Mouse (Mus musculus): Measurements from ENCODE around the gene Kif20b. TPM values are rescaled to one million over a fixed set of nuclear protein-coding genes. Genes with fewer than 3 reads are reported as not detected.

Kif20b gene
- polyA plus RNA-seq, 1 experiment from 2014 or later, result 69.7 TPM

DNA sequence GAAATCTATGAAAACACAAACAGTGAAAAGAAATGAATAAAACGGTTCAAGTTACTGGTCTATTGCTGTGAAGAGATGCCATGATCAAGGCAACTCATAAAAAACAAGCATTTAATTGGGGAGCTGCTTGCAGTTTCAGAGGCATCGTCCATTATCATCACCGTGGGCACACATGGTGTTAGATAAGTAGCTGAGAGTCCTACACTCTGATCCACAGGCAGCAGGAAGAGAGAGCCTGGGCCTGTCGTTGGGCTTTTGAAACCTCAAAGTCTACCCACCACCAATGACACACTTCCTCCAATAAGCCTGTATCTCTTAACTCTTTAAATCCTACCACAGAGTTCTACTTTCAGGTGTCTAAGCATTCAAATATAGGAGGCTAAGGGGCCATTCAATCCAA lies 27.1 kb upstream of the Kif20b start:
- ATAC-seq (ENCODE audit: low FRiP score), result no peak
- Histone ChIP-seq H3K36me3 (replicated peaks) (no peaks in the 10 kb centered on the region), H3K27ac (no peak overlapping the region), H3K4me3 (replicated peaks) (no peak overlapping the region), H3K27me3 (no peaks in the 10 kb centered on the region), H3K9me3 (no peaks in the 10 kb centered on the region), H3K9ac (no peak overlapping the region), H3K4me1 (no peaks in the 10 kb centered on the region), H3K4me2 (no peak overlapping the region)
- 89% methylated on average over 4 of the region's 4 CpGs for WGBS

DNA sequence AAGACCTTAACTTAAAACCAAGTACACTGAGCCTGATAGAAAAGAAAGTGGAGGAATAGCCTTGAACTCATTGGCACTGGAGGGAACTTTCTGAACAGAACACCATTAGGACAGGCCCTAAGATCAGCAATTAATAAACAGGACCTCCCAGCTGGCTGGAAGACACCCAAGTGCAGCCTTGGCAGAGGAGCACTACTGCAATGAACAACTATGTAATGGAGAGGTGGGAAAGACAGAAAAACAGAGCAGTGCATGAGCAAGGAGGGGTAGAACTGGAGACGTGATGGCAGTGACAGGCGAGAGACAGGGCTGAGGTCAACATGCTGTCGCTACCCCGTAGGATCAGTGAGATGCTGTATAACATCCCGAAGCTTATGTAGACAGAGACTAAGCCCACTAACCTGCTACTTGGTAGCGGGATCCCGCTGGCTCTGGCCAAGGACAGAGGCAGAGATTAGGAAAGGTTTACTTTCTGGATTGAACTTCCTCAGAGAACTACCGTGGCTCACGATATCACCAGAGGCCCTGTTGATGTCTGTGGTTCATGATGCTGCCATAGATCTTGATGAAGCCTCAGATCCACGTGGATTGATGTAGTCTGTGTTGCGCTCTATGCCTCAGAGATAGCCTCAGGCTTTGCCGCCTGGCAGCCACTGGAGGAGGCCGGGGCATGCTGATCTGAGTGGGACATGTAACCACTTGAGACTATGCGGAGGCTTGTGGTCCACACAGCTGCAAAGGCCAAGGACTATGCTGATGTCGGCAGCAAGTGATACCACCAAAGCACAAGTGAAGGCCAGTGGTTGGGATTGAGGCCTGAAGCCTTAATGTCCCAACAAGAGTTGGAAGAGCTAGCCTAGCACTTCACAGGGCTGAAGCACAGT lies 24.8 kb upstream of the Kif20b start:
- no peak overlapping the region for H3K9ac ChIP-seq
- no peak overlapping the region for H3K4me2 ChIP-seq
- H3K4me1 ChIP-seq, result no peaks in the 10 kb centered on the region
- H3K27ac ChIP-seq, result no peak overlapping the region
- H3K4me3 ChIP-seq (replicated peaks), result no peak overlapping the region
- ATAC-seq (ENCODE audit: low FRiP score), result no peak
- H3K9me3 ChIP-seq, result no peaks in the 10 kb centered on the region
- H3K27me3 ChIP-seq, result no peaks in the 10 kb centered on the region
- 92% methylated on average over 15 of the region's 15 CpGs for WGBS
- no peaks in the 10 kb centered on the region for H3K36me3 ChIP-seq (replicated peaks)

DNA sequence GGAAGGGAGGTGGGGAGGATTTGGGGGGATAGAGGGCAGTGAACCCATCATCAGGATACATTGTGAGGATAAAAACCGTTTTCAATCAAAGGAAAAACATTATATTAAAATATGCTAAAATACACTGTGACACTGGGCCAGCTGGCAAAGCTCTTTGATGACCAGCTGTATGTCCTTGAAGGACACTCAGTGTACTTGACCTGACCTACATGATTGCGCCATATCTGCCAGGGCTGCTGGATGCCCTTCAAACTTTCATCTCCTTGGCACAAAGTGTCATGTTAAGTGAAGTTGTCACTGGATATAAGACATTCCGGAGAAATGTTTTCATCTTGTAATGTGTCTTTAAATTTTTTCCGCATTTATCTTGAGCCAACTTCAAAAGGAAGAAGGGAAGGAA lies 23.2 kb upstream of the Kif20b start:
- no peak for ATAC-seq (ENCODE audit: low FRiP score)
- H3K9me3 ChIP-seq, result no peaks in the 10 kb centered on the region
- H3K4me1 ChIP-seq, result no peaks in the 10 kb centered on the region
- H3K4me2 ChIP-seq, result no peak overlapping the region
- 94% methylated on average over 4 of the region's 4 CpGs for WGBS
- H3K36me3 ChIP-seq (replicated peaks), result no peaks in the 10 kb centered on the region
- no peaks in the 10 kb centered on the region for H3K27me3 ChIP-seq
- H3K27ac ChIP-seq, result no peak overlapping the region
- no peak overlapping the region for H3K4me3 ChIP-seq (replicated peaks)
- no peak overlapping the region for H3K9ac ChIP-seq

DNA sequence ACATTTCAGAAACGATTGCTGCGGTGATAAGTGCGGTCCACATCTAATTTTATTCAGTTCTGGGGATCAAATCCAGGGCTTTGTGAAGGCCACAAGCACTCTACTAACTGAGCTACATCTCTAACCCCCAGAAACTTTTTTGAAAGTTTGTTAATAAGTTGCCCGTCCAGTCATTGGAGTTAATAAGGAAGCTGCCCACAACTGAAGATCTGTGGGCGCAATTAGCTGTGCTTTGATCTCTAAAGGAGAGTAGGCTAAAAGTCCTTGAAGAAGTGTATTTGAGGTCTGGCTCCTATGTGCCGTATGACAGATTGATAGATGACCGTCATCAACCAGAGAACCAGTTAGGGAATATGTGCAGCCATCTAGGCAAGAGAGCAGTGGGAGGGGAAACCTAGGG lies 20.9 kb upstream of the Kif20b start:
- WGBS, result 96% methylated on average over 7 of the region's 7 CpGs
- Histone ChIP-seq H3K4me2 (no peak overlapping the region), H3K4me1 (no peaks in the 10 kb centered on the region), H3K27ac (no peak overlapping the region), H3K4me3 (replicated peaks) (no peak overlapping the region), H3K9me3 (no peaks in the 10 kb centered on the region), H3K9ac (no peak overlapping the region), H3K27me3 (no peaks in the 10 kb centered on the region), H3K36me3 (replicated peaks) (no peaks in the 10 kb centered on the region)
- no peak for ATAC-seq (ENCODE audit: low FRiP score)

DNA sequence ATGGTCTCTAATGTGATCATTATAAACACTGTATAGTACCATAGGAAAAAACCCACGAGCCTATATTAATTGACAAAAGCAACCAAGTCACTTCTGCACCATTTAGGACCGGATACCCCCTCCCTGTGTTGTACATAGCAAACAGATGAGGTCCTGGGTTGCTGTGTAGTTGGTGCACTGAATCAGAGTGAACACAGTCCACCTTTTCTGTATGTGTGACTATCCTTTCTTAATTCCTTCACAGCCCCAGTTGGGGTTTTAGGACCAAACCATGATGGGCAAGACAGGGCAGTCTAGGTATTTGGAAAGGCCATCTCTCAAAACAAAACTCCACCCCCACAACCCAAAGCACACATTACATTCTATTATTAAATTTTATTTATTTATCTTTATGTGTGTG lies 20.4 kb upstream of the Kif20b start:
- no peak overlapping the region for H3K4me3 ChIP-seq (replicated peaks)
- no peak overlapping the region for H3K9ac ChIP-seq
- H3K27me3 ChIP-seq, result no peaks in the 10 kb centered on the region
- WGBS, result 79% methylated on average over 2 of the region's 2 CpGs
- H3K9me3 ChIP-seq, result no peaks in the 10 kb centered on the region
- H3K36me3 ChIP-seq (replicated peaks), result no peaks in the 10 kb centered on the region
- ATAC-seq (ENCODE audit: low FRiP score), result no peak
- no peaks in the 10 kb centered on the region for H3K4me1 ChIP-seq
- no peak overlapping the region for H3K4me2 ChIP-seq
- H3K27ac ChIP-seq, result no peak overlapping the region

DNA sequence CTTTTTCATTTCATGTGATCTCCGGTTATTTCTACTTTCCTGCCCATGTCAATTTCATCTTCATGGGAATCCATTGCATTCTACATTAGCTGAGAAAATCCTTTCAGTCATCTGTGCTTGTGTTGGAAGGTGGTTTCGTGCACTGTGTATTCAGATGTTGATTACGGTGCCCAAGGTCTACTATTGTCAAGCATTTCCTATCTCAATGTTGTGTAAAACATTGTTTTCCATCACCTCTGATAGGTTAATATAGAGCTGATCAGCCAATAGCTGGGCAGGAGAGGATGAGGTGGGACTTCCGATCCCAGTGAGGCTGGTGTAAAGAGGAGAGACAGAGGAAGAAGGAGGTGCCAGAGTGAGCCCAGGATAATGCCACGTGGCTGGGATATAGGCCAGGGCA lies 18.1 kb upstream of the Kif20b start:
- Histone ChIP-seq H3K27me3 (no peaks in the 10 kb centered on the region), H3K4me2 (no peak overlapping the region), H3K27ac (no peak overlapping the region), H3K36me3 (replicated peaks) (no peaks in the 10 kb centered on the region), H3K4me1 (no peaks in the 10 kb centered on the region), H3K4me3 (replicated peaks) (no peak overlapping the region), H3K9me3 (no peaks in the 10 kb centered on the region), H3K9ac (no peak overlapping the region)
- no peak for ATAC-seq (ENCODE audit: low FRiP score)
- WGBS, result 83% methylated on average over 5 of the region's 5 CpGs

DNA sequence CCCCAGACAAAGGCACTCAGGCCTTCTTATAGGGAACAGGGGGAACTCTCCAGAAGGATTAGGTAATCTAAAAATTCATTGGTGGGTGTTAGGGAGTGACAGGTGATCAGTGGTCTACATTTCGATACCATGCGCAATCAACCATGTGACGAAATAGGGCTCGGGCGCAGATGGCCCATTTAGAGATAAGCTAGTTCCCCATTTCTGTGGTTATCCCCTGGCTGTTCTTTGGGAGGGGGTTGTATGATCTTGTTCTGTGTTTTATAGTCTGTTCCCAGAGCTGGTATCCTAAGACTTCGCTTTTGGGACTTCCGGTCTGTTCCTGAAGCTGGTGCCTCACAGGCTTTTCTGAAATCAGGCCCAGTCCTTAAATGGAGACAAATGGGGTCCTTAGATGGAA lies 16.7 kb upstream of the Kif20b start:
- Histone ChIP-seq H3K4me2 (no peak overlapping the region), H3K4me1 (no peaks in the 10 kb centered on the region), H3K36me3 (replicated peaks) (no peaks in the 10 kb centered on the region), H3K27me3 (no peaks in the 10 kb centered on the region), H3K4me3 (replicated peaks) (no peak overlapping the region), H3K9ac (no peak overlapping the region), H3K9me3 (no peaks in the 10 kb centered on the region), H3K27ac (no peak overlapping the region)
- WGBS, result 95% methylated on average over 7 of the region's 7 CpGs
- ATAC-seq (ENCODE audit: low FRiP score), result no peak

DNA sequence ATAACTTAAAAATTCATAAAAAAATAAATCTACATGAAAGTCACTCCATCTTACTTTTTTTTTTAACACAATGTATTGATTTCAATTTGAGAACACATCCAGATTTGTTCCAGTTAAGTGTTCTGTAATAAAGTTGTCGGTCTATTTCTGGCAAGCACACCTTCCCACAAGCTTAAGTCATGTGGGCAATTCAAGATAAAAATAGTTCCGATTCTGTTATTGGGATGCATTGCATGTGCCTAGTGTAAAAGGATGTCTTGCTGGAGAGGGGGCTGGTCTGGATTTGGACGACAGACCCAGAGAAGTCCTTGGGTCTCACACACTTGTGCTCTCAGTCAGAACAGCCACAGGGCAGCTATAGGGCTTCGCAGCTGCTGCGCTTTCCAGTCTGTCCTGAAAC lies 15.4 kb upstream of the Kif20b start:
- WGBS, result 88% methylated on average over 5 of the region's 5 CpGs
- H3K4me2 ChIP-seq, result no peak overlapping the region
- no peaks in the 10 kb centered on the region for H3K9me3 ChIP-seq

DNA sequence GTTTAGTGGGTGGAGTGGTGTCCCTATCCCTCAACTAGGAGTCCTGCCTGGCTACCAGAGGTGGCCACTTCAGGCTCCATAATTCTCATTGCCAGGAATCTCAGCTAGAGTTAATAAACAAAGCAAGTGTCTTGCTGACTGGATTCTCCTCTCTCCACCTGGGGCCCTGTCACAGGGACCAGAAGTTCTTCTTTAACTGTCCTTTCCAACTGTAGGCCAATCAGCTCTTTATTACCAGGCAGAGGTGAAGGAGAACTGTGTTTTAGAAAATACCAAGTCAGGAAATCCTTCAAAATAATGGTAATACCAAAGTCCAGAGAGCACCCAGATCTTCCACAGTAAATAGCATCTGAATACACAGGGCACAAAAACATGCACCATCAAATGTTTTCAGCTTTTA lies 9.8 kb upstream of the Kif20b start:
- Histone ChIP-seq H3K4me3 (replicated peaks) (no peak overlapping the region), H3K27ac (no peak overlapping the region), H3K4me1 (no peaks in the 10 kb centered on the region), H3K27me3 (no peaks in the 10 kb centered on the region), H3K9me3 (no peaks in the 10 kb centered on the region), H3K36me3 (replicated peaks) (no peaks in the 10 kb centered on the region), H3K9ac (no peak overlapping the region), H3K4me2 (no peak overlapping the region)
- ATAC-seq (ENCODE audit: low FRiP score), result no peak

More for the DNA sequence above, 15.4 kb upstream of the Kif20b start:
- Histone ChIP-seq H3K9ac (no peak overlapping the region), H3K27me3 (no peaks in the 10 kb centered on the region), H3K36me3 (replicated peaks) (no peaks in the 10 kb centered on the region), H3K4me1 (no peaks in the 10 kb centered on the region), H3K27ac (no peak overlapping the region), H3K4me3 (replicated peaks) (no peak overlapping the region)
- ATAC-seq (ENCODE audit: low FRiP score), result no peak

DNA sequence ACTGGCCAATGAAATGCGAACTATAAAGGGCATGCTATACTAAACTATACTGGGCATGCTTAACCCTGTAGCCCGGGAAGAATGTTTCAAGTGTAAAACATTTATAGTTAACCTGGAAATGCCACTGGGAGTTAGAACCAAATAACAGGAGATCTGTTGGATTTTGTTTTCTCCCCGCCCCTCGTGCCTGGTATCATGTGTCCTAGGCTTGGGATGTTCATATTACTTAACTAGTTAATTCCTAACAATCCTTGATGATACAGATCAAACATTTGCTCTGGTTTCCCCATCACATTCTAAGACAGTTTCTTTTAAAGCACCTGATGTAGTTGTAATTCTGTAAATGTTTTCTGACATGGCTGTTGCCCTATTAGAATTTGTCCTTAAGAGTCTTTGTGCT lies 2.1 kb upstream of the Kif20b start:
- Histone ChIP-seq H3K4me2 (no peak overlapping the region), H3K27ac (no peak overlapping the region), H3K9me3 (no peaks in the 10 kb centered on the region), H3K27me3 (no peaks in the 10 kb centered on the region), H3K4me1 (peaks cover 5% of the 10 kb centered on the region), H3K36me3 (replicated peaks) (peaks cover 4% of the 10 kb centered on the region), H3K9ac (no peak overlapping the region), H3K4me3 (replicated peaks) (no peak overlapping the region)
- ATAC-seq (ENCODE audit: low FRiP score), result no peak
- 84% methylated on average over 4 of the region's 4 CpGs for WGBS

DNA sequence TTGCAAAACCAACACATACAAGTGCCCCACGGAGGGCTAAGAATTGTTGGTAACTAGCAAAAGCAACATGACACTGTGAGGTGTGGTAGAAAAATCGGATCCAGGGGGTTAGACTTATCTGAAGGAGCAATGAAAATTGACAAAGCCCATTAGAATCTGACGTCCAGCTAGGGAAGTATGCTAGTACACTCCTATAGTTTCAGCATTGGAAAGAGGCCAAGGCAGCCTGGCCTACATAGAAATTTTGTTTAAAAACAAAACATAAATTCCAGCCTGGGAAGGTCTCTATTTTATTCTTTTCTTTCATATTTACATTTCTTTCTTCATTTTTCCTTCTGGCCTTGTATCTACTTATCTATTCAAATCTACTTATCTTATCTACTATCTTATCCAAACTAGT lies 1.6 kb upstream of the Kif20b start:
- 85% methylated on average over 3 of the region's 3 CpGs for WGBS
- ATAC-seq (ENCODE audit: low FRiP score), result no peak
- H3K27ac ChIP-seq, result no peak overlapping the region
- no peaks in the 10 kb centered on the region for H3K9me3 ChIP-seq
- H3K4me1 ChIP-seq, result peaks cover 5% of the 10 kb centered on the region
- H3K9ac ChIP-seq, result no peak overlapping the region
- H3K36me3 ChIP-seq (replicated peaks), result peaks cover 8% of the 10 kb centered on the region
- no peak overlapping the region for H3K4me3 ChIP-seq (replicated peaks)
- H3K27me3 ChIP-seq, result no peaks in the 10 kb centered on the region
- no peak overlapping the region for H3K4me2 ChIP-seq

DNA sequence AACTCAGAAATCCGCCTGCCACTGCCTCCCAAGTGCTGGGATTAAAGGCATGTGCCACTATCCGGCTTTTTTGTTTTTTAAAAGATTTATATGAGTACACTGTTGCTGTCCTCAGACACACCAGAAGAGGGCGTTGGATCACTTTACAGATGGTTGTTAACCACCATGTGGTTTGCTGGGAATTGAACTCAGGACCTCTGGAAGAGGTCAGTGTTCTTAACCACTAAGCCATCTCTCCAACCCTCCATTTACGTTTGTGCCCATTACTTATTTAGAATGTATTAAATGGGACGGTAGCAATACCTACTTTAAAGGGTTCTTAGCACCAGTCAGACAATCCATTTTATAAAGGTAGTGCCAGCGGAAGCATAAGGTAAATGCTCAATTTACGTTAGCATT lies 909 bp upstream of the Kif20b start:
- 21% methylated on average over 7 of the region's 7 CpGs for WGBS
- H3K4me1 ChIP-seq, result peaks cover 5% of the 10 kb centered on the region
- H3K36me3 ChIP-seq (replicated peaks), result peaks cover 12% of the 10 kb centered on the region
- no peak overlapping the region for H3K9ac ChIP-seq
- peak overlapping the region; percentile 79 for H3K4me3 ChIP-seq (replicated peaks)
- no peaks in the 10 kb centered on the region for H3K27me3 ChIP-seq
- ATAC-seq (ENCODE audit: low FRiP score), result peak; percentile 3; the same call in 1 of the 2 replicates
- peak overlapping the region; percentile 59 for H3K4me2 ChIP-seq
- peak overlapping the region; percentile 56; the same call in 1 of the 2 replicates for H3K27ac ChIP-seq
- H3K9me3 ChIP-seq, result no peaks in the 10 kb centered on the region

DNA sequence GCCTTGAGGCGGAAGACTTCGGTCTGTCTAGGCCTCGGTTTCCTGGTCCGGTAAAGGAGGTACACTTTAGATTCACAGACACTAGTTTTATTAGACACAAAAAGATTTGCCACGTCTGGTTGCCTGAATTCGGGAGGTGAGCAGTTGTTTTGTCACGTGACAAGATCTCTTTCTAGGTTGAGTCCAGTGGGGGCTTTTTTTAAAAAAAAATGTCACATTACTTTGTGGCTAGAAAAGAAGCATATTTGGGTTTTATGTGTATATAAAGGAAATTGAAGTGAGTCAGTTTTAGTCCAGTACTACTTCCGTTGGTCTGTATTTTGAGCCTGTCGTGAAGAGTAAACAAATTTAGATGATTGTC lies 422 bp downstream of the Kif20b start:
- H3K4me1 ChIP-seq, result peaks cover 5% of the 10 kb centered on the region
- under 1% methylated on average over 9 of the region's 9 CpGs for WGBS
- no peaks in the 10 kb centered on the region for H3K27me3 ChIP-seq
- ATAC-seq (ENCODE audit: low FRiP score), result no peak
- peak overlapping the region; percentile 72 for H3K9ac ChIP-seq
- peak overlapping the region; percentile 59 for H3K4me2 ChIP-seq
- H3K4me3 ChIP-seq (replicated peaks), result peak overlapping the region; percentile 79
- H3K9me3 ChIP-seq, result no peaks in the 10 kb centered on the region
- H3K27ac ChIP-seq, result peak overlapping the region; percentile 61; the same call in 1 of the 2 replicates
- peaks cover 14% of the 10 kb centered on the region for H3K36me3 ChIP-seq (replicated peaks)

Measured in forebrain, embryonic 12.5 days (tissue).